Mouse (Mus musculus): ENCODE measurements around the gene Mlycd.

GRCm38 (mm10) chr8:119437506-119437905 is 42.8 kb downstream of the Mlycd start:
- no peak for TF ChIP-seq CTCF (IDR thresholded peaks at IDR 0.05; ENCODE audit: extremely low read depth, insufficient read depth, insufficient read length, insufficient replicate concordance)
- TF ChIP-seq POLR2A (IDR thresholded peaks at IDR 0.05; ENCODE audit: low read depth, low read length): no peak

Measured in spleen, adult 2 months (tissue).